Mouse (Mus musculus): ENCODE measurements around the gene Arhgap21. TPM values are rescaled to one million over a fixed set of nuclear protein-coding genes. Genes with fewer than 3 reads are reported as not detected.

The Arhgap21 gene
- polyA plus RNA-seq, 1 experiment from 2014 or later: 42.9 TPM

DNA sequence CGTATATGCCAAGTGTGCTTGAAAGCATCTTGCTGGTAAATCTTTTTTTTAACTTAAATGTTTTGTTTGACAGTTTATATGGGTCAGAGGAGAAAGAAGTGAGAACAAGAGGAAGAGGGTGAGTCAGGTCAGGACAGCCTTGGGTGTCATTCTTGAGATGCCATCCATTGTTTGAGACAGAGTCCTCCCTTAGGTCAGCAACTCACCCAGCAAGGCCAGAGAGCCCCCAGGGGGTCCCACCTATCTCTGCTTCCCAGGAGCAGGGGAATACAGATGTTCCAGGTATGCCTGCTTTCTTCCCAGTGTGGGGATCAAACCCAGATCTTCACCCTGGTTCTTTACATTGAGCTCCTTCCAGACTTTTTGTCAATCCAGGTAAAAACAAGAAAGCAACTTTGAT lies 43.7 kb downstream of the Arhgap21 start:
- ATAC-seq (no peak), DNase-seq (ENCODE audit: low read depth, low spot score) (no peak)
- CTCF ChIA-PET: interaction anchor here (1.7 kb wide), 1 partner anchor 18 kb away, joined by 5 read pairs; no protein-coding TSS in a partner anchor
- TF ChIP-seq CTCF (IDR thresholded peaks at IDR 0.05): no peak
- no peaks in the 10 kb centered on the region for H3K27me3 ChIP-seq
- POLR2A ChIA-PET: no interaction called here
- in situ Hi-C loops (cut with MboI; ENCODE audit: low pct_unique_long_range_greater_than_20kb): no loop called here

- TF ChIP-seq CTCF (IDR thresholded peaks at IDR 0.05): no peak
- no peaks in the 10 kb centered on the region for H3K27me3 ChIP-seq
- ChIA-PET POLR2A (no interaction called here), CTCF (interaction anchor here (0.7 to 2.2 kb wide), 5 partner anchors 10 to 46 kb away, joined by 3 to 9 read pairs (median 3); partner anchors contain the start of gene Arhgap21)
- in situ Hi-C loops (cut with MboI; ENCODE audit: low pct_unique_long_range_greater_than_20kb): no loop called here
- ATAC-seq: no peak
- no peak for DNase-seq (ENCODE audit: low read depth, low spot score)
These were observed 46.3 kb downstream of the Arhgap21 start for GRCm38 (mm10) chr2:20922366-20922765.

GRCm38 (mm10) chr2:20921558-20921957 lies 47.1 kb downstream of the Arhgap21 start:
- POLR2A ChIA-PET: no interaction called here
- CTCF ChIA-PET: interaction anchor here (0.7 to 2.2 kb wide), 5 partner anchors 11 to 47 kb away, joined by 3 to 9 read pairs (median 3); partner anchors contain the start of gene Arhgap21
- no peaks in the 10 kb centered on the region for H3K27me3 ChIP-seq
- no peak for TF ChIP-seq CTCF (IDR thresholded peaks at IDR 0.05)
- in situ Hi-C loops (cut with MboI; ENCODE audit: low pct_unique_long_range_greater_than_20kb): no loop called here
- ATAC-seq (no peak), DNase-seq (ENCODE audit: low read depth, low spot score) (no peak)

DNA sequence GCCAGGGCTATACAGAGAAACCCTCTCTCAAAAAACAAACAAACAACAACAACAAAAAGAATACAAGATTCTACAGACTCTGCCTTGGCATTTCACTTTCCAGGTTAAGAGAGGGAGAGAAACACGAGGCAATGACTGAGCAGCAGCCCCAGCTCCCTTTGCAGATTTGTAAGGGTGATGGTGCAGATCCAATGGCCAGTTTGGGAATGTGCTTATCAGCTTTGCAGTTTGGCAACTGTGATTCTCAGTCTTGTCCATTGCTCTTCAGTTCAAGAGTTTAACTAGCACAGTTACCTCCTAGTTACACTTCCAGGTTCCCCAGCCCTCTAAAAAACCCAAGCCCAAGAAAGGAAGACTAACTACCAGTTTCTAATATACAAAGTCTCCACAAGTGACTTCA lies 47.7 kb downstream of the Arhgap21 start:
- in situ Hi-C loops (cut with MboI; ENCODE audit: low pct_unique_long_range_greater_than_20kb): no loop called here
- ChIA-PET POLR2A (no interaction called here), CTCF (interaction anchor here (0.9 kb wide), 1 partner anchor 23 kb away, joined by 3 read pairs; no protein-coding TSS in a partner anchor)
- TF ChIP-seq CTCF (IDR thresholded peaks at IDR 0.05): no peak
- no peaks in the 10 kb centered on the region for H3K27me3 ChIP-seq
- DNase-seq (ENCODE audit: low read depth, low spot score) (no peak), ATAC-seq (no peak)

DNA sequence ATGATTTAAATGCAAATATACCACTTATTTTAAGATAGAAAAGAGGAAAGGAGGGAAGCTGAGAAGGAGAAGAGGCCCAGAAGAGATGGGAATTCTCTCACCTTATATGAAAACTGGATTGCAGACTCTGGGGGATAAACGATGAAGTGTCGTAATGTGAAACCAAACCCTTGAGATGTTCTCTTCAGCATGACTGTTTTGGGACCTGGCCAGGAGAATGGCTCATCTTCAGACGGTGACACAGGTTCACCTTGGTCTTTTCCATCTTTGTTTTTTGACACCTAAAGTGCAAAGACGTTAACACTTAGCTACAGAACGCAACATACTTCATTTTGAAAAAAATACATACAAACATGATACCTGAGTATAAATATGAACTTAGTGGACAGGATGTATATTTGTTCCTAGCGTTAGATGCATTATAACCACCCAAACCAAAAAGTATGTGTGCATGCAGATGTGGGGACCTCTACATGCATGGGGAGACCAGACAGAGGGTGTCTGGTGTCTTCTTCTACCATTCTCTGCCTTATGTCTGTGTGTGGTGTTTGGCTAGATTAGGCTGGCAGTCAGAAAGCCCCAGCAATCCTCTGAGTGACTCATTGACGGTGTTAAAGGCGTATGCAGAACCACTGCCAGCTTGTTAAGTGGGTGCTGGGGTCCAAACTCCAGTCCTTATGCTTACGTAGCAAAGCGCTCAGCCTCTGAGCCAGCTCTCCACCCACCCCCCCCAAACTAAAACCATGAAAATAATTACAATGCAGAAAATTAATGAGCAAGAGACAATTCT lies 54.0 kb downstream of the Arhgap21 start:
- CTCF ChIA-PET: interaction anchor here (1.4 to 1.6 kb wide), 2 partner anchors 9 to 16 kb away, joined by 4 to 6 read pairs; no protein-coding TSS in a partner anchor
- in situ Hi-C loops (cut with MboI; ENCODE audit: low pct_unique_long_range_greater_than_20kb): no loop called here
- H3K27me3 ChIP-seq: no peaks in the 10 kb centered on the region
- POLR2A ChIA-PET: no interaction called here
- no peak for DNase-seq (ENCODE audit: low read depth, low spot score)
- ATAC-seq: no peak
- no peak for TF ChIP-seq CTCF (IDR thresholded peaks at IDR 0.05)

DNA sequence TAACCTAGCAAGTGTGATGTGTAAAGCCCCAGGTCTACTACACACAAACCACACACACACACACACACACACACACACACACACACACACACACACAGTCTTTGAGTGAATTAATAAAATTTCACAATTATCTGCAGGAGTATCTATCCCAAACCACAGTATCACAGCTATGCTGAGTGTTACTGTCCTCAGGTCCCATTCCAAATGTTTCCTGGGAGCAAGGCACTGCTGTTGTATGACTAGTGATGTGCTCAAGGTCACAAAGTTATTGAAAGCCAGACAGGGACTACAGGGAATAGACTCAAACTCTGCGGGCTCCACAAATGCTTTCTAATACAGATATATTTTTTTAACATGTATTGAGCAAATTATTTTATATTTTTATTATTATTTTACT lies 55.7 kb downstream of the Arhgap21 start:
- H3K27me3 ChIP-seq: no peaks in the 10 kb centered on the region
- POLR2A ChIA-PET: no interaction called here
- ATAC-seq: no peak

GRCm38 (mm10) chr2:20912348-20913018 lies 56.2 kb downstream of the Arhgap21 start:
- POLR2A ChIA-PET: interaction anchor here (0.7 kb wide), 1 partner anchor 213 kb away, joined by 3 read pairs; no protein-coding TSS in a partner anchor
- DNase-seq (ENCODE audit: low read depth, low spot score): no peak
- CTCF ChIA-PET: no interaction called here
- H3K27me3 ChIP-seq: no peaks in the 10 kb centered on the region
- no peak for ATAC-seq
- in situ Hi-C loops (cut with MboI; ENCODE audit: low pct_unique_long_range_greater_than_20kb): no loop called here
- no peak for TF ChIP-seq CTCF (IDR thresholded peaks at IDR 0.05)

More for the DNA sequence above, 55.7 kb downstream of the Arhgap21 start:
- no peak for TF ChIP-seq CTCF (IDR thresholded peaks at IDR 0.05)
- DNase-seq (ENCODE audit: low read depth, low spot score): no peak
- CTCF ChIA-PET: interaction anchor here (1.6 kb wide), 1 partner anchor 7 kb away, joined by 4 read pairs; no protein-coding TSS in a partner anchor
- in situ Hi-C loops (cut with MboI; ENCODE audit: low pct_unique_long_range_greater_than_20kb): no loop called here

- no peak for TF ChIP-seq CTCF (IDR thresholded peaks at IDR 0.05)
- DNase-seq (ENCODE audit: low read depth, low spot score) (no peak), ATAC-seq (no peak)
- in situ Hi-C loops (cut with MboI; ENCODE audit: low pct_unique_long_range_greater_than_20kb): no loop called here
- POLR2A ChIA-PET: no interaction called here
- CTCF ChIA-PET: interaction anchor here (1.5 to 3.7 kb wide), 2 partner anchors 12 to 41 kb away, joined by 3 to 21 read pairs; no protein-coding TSS in a partner anchor
- H3K27me3 ChIP-seq: no peaks in the 10 kb centered on the region
These were observed 58.2 kb downstream of the Arhgap21 start for GRCm38 (mm10) chr2:20910446-20910845.

GRCm38 (mm10) chr2:20909404-20909803 lies 59.3 kb downstream of the Arhgap21 start:
- H3K27me3 ChIP-seq: no peaks in the 10 kb centered on the region
- CTCF ChIA-PET: interaction anchor here (0.9 to 3.7 kb wide), 7 partner anchors 11 to 57 kb away, joined by 3 to 21 read pairs (median 4); no protein-coding TSS in a partner anchor
- in situ Hi-C loops (cut with MboI; ENCODE audit: low pct_unique_long_range_greater_than_20kb): loop anchor here (5.0 kb wide), 1 partner anchor 58 kb away; the partner anchor contains the start of gene Arhgap21
- TF ChIP-seq CTCF (IDR thresholded peaks at IDR 0.05): no peak
- DNase-seq (ENCODE audit: low read depth, low spot score): no peak
- ATAC-seq: no peak
- POLR2A ChIA-PET: no interaction called here

- CTCF ChIA-PET: interaction anchor here (0.7 to 3.7 kb wide), 3 partner anchors 9 to 281 kb away, joined by 3 to 21 read pairs (median 9); no protein-coding TSS in a partner anchor
- H3K27me3 ChIP-seq: no peaks in the 10 kb centered on the region
- no peak for DNase-seq (ENCODE audit: low read depth, low spot score)
- in situ Hi-C loops (cut with MboI; ENCODE audit: low pct_unique_long_range_greater_than_20kb): loop anchor here (5.0 kb wide), 1 partner anchor 60 kb away; the partner anchor contains the start of gene Arhgap21
- ATAC-seq: no peak
- no peak for TF ChIP-seq CTCF (IDR thresholded peaks at IDR 0.05)
- POLR2A ChIA-PET: no interaction called here
These were observed 61.4 kb downstream of the Arhgap21 start for GRCm38 (mm10) chr2:20907291-20907690.

Measured in Patski (cell line).